Mouse (Mus musculus) ES-Bruce4 (cell line): Measurements from ENCODE around the gene Gatad2a.

ENCODE experiments used
- CTCF ChIP-seq: IDR thresholded peaks from one replicate; pipeline ENCODE4 v1.8.1; 2011; ENCODE audit warnings: low read depth, low read length
- EP300 ChIP-seq: IDR thresholded peaks from 2 replicates; pipeline ENCODE4 v1.6.1; 2011; ENCODE audit warnings: low read depth, low read length; ENCODE audit not compliant: insufficient read depth
- POLR2A ChIP-seq: IDR thresholded peaks from one replicate; pipeline ENCODE4 v1.8.1; 2011; ENCODE audit warnings: low read length; ENCODE audit not compliant: insufficient read depth

GRCm38 (mm10) chr8:69919876-69920662 is 76.1 kb downstream of the Gatad2a start:
- TF ChIP-seq CTCF = no peak
- TF ChIP-seq EP300 = 0 out of 2 replicates have a peak, but pooled peaks have one; percentile 16
- no peak for TF ChIP-seq POLR2A
